Mouse (Mus musculus): ENCODE data around the gene Ermp1.

Gene Ermp1

GRCm38 (mm10) chr19:29647651-29648549 is at the start of gene Ermp1:
Gene Ermp1, minus strand, starts transcription at chr19:29648415.
- peak; percentile 97 to 100 for DNase-seq

DNA sequence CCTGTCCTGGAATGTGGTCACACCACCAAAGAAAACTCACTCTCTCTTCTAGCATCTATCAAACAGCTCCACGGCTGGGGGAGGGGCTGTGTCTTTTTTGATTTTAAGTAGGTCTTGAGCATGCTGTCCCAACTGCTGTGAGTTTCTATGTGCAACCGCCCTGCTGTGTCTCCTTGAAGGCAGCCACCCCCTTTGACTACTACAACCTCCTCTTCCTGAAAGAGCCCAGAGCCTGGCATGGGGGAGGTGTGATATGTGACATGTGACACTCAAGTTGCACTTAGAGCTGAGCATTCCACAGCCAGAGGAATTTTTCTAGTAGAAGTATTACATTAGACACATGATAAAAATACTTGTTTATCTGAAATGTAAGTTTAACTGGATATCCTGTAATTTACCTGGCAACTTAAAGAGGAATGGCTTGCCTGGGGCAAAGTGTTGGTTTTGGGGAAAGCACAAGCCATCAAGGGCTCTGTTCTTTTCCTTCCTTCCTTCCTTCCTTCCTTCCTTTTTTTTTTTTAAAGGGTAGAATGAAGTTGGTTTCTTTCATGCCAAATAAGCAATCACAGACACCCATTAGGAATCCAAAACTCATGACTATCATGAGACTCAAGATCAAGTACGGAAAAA is 49.1 kb upstream of the Ermp1 start, which contains the start of gene Mlana:
Gene Mlana (plus strand): TSS at position 580 of the 630 bp plus-strand sequence.
- DNase-seq, result no peak

GRCm38 (mm10) chr19:29696840-29697239 is 48.6 kb upstream of the Ermp1 start:
- no peak for DNase-seq

GRCm38 (mm10) chr19:29696309-29696708 is 48.1 kb upstream of the Ermp1 start:
- DNase-seq, result no peak

GRCm38 (mm10) chr19:29695071-29695470 is 46.9 kb upstream of the Ermp1 start:
- DNase-seq, result no peak

- DNase-seq, result peak; percentile 82 to 89
Measured at GRCm38 (mm10) chr19:29683844-29684540, 35.8 kb upstream of the Ermp1 start.

DNA sequence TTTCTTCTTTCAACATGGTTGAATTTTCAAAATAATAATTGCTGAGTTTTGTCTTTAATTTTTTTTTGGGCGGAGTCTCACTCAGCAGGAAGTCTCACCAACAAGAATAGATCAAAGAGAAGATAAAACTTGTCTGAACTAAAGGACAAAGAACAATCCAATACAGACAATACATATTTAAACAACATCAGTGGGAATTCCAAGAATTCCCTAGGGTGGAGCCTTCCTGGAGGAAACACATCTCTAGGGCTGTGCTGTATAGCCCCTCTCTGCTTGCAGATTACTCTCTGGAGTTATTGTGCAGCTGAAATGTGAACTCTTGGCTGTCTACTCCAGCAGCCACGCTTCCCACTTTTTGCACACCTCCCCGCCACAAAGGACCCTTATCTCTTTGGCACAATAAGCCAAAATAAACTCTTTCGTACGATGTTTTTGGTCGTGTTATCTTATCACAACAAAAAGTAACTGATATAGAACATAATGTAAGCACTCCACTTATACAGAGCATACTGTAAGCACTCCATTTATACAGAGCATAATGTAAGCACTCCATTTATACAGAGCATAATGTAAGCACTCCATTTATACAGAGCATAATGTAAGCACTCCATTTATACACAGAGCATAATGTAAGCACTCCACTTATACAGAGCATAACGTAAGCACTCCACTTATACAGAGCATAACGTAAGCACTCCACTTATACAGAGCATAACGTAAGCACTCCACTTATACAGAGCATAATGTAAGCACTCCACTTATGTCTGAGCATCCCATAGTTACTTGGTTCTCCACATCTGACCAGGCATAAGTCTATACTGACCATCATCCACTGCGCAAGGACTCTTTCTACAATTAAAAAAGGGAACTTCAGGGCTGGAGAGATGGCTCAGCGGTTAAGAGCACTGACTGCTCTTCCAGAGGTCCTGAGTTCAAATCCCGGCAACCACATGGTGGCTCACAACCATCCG is 32.3 kb upstream of the Ermp1 start:
- no peak for DNase-seq

DNA sequence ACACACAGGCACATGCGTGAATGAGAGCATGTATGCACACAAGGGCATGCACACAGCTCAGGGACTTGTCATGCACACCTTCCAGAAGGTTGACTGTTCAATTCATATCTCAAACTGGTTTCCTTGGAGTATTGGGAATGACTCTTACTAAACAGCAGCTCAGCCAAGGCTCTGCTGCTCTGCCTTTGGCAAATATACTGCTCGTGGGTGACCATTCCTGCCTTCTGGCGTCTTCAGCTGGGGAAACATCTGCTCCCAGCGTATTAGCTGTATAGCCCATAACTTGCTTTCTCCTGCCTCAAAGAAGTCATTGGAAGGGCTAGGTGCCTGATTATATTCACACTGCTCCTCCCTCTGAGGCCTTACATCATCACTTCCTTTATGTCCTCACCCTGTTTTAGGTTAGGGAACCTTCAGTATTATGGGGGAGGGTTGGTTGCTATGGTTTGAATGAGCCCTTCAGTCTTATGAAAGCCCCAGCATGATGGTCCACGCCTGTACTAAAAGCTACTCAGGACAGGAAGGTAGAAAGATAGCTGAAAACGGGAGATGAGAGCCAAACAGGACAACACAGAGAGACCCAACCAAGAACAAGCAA is 30.1 kb upstream of the Ermp1 start:
- DNase-seq, result no peak

DNA sequence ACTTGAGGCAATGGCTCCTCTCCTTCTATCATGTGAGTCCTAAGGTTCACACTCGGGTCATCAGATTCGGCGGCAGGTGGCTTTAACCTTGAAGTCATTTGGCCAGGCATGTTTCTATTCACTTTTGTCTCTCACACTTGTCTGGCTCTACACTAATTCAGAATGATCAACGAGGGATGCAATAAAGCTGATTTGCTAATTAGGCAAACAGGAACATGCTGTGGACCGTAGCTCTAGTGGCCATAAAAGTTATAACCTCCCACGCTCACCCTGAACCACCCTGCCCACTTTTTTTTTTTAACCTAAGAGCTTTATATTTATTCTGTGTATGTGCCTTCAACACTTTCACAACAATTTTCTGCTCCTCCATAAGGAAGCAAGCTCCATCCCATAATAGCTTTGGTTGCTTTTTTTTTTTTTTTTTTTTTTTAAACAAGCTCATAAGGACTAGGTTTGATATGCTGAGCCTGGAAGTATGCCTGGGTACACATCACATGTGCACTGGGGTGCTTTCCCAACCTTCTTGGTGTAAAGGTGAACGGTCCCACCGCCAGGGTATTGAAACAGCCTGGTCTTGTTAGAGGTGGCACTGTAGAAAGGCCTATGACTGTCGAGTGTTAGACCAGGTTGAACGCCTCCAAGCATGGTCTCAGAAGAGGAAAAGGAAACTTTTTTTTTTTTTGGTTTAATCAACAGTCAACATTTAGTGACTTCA is 28.4 kb upstream of the Ermp1 start:
- no peak for DNase-seq

DNA sequence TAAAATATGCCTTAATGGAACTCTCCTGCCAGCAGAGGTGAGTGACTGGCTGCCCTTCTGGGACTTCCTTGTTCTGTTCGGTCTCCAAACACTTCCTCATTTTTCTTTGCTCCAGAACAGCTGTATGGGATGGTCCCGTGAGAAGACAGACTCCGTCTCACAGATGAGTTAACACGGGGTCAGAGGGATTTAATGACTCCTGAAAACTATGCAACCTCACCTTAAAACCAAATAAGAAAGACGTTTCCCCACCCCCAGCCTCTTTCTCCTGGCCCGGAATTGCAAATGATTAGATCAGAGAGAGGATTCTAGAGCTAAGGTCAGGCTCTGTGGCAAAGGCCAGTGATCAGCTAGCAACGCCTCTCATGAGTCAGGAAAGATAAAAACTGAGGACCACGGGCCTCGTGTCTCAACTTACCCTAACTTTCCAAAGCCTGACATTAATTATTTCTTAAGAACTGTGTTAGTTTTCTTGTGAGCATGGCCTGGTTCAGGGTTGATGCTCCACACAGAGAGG is 27.4 kb upstream of the Ermp1 start:
- DNase-seq, result no peak

DNA sequence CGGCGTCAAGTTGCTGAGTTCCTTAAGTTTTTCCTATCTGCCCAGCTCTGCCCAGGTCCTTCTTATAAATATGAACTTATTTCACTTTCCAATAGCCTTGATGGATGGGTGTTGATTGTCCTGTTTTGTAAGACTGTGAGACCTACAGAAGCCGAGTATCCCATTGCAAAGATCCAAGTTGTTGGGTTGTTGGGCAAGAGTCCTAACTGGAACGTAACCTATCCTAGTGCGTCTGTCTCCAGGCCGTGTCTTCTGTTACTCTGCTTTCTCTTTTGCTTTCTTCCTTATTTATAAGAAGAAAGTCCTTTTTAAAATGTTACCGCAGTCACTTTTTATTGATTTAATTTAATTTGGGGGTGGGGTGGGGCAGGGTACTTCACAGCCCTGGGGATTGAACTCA is 26.7 kb upstream of the Ermp1 start:
- no peak for DNase-seq

DNA sequence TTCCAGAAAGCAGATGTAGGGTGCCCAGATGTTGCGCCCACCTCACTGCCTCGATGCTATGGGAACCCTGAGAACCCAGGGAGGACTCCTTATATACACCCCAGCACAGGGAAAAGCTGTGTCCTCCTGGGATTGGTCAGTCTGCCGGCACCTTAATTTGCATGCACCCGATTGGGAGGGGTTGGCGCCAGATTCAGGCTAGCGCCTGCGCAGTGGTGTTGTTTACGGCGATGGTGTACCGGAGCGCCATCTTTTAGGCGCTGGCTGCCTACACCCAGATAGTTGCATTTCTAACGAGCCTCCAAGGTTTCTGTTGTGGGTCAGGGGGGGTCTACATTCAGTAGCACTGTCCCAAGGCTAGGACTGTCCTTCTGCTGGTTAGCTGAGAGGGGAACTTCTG is 24.4 kb upstream of the Ermp1 start:
- no peak for DNase-seq

- no peak for DNase-seq
Measured at GRCm38 (mm10) chr19:29671160-29671559, 22.9 kb upstream of the Ermp1 start.

DNA sequence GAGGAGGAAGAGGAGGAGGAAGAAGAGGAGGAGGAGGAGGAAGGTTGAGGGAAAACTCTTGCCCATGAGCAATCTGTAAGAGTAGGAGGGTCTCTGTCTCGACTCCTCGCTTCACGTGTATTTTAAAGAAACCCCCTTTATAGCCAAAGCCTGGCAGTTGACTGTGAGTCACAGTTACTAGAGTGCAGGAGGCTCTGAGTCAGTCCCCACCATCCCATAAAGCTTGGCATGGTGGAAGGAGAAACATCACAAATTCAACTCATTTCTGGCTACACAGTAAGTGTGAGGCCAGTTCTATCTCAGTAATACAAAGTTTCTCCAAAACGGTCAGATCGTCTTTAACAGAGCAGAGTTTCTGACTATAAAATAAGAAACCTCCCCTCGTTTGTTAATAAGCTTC is 22.0 kb upstream of the Ermp1 start:
- no peak for DNase-seq

DNA sequence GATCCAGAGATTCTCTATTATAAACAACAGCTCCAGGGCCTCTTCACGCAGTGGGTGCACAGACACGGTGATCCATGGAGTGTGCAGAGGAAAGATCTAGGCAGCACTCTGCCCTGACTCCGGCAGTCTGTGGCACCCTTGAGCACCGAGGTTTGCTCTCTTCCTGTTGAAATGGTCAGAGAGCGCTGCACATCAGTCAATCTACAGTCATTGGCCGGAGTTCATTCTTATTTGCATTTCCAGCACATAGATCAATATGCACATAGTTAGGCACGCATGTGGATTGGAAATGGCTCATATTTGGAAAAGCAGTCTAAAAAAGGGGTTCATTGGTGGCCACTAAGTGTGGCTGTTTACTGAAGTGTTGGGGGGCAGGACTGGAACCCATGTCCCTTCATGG is 19.9 kb upstream of the Ermp1 start:
- DNase-seq, result no peak

- DNase-seq, result no peak
Measured at GRCm38 (mm10) chr19:29666965-29667594, 18.9 kb upstream of the Ermp1 start.

- DNase-seq, result no peak
Measured at GRCm38 (mm10) chr19:29666164-29666563, 17.9 kb upstream of the Ermp1 start.

DNA sequence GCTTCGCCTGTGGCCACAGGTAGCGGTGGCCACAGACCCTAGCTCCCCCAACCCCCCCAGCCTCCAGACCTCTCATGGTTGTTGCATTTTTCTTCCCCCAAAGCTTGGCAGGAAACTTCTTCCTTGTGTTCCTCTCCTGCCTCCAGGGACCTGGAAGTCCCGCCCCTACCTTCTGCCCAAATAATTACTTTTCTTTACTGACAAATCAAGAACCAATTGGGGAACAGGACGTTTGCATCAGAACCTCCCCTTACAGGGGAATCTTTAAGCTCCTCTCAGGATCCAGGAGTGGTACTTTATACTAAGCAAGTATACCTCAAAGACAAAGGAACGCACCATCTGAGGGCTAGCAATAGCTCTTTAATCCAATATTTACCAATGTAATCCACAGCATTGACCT is 16.7 kb upstream of the Ermp1 start:
- DNase-seq, result no peak

- DNase-seq, result no peak
Measured at GRCm38 (mm10) chr19:29663780-29664179, 15.6 kb upstream of the Ermp1 start.

- no peak for DNase-seq
Measured at GRCm38 (mm10) chr19:29661974-29662580, 13.9 kb upstream of the Ermp1 start.

Data from cerebellum, adult 18-20 months (tissue).